Mouse (Mus musculus) cerebellum, adult 11-12 months (tissue): ENCODE results near the gene Syne2.
"Not testable (repeated sequence)": the region's sequence is repeated elsewhere in the genome, so short reads cannot be mapped to it uniquely, and the experiment has no call there.

Experiments used
- DNase-seq: peaks from one replicate; pipeline ENCODE4 v3.0.0; 2022

Syne2 gene

GRCm38 (mm10) chr12:75817959-75818452 is at the start of gene Syne2:
TSS of gene Syne2 (plus strand) at chr12:75818134.
- DNase-seq: peak; percentile 71

- no peak for DNase-seq
Observed at GRCm38 (mm10) chr12:75771410-75771809, 46.5 kb upstream of the Syne2 start.

- no peak for DNase-seq
Observed at GRCm38 (mm10) chr12:75772424-75773034, 45.4 kb upstream of the Syne2 start.

GRCm38 (mm10) chr12:75781445-75781844 is 36.5 kb upstream of the Syne2 start:
- no peak for DNase-seq

- no peak for DNase-seq
Observed at GRCm38 (mm10) chr12:75781995-75782394, 35.9 kb upstream of the Syne2 start.

GRCm38 (mm10) chr12:75784271-75784751 is 33.6 kb upstream of the Syne2 start:
- no peak for DNase-seq

GRCm38 (mm10) chr12:75786681-75787080 is 31.3 kb upstream of the Syne2 start:
- not testable (repeated sequence) for DNase-seq

- peak; percentile 82 for DNase-seq
Observed at GRCm38 (mm10) chr12:75789451-75789850, 28.5 kb upstream of the Syne2 start.

- DNase-seq: no peak
Observed at GRCm38 (mm10) chr12:75794527-75794926, 23.4 kb upstream of the Syne2 start.

GRCm38 (mm10) chr12:75796510-75796909 is 21.4 kb upstream of the Syne2 start:
- DNase-seq: no peak

GRCm38 (mm10) chr12:75806281-75806680 is 11.7 kb upstream of the Syne2 start:
- DNase-seq: no peak

GRCm38 (mm10) chr12:75813766-75814165 is 4.2 kb upstream of the Syne2 start:
- no peak for DNase-seq

- no peak for DNase-seq
Observed at GRCm38 (mm10) chr12:75814551-75814950, 3.4 kb upstream of the Syne2 start.

- no peak for DNase-seq
Observed at GRCm38 (mm10) chr12:75816981-75817856, 715 bp upstream of the Syne2 start.

GRCm38 (mm10) chr12:75818453-75819434 is 810 bp downstream of the Syne2 start:
- DNase-seq: peak; percentile 44

- no peak for DNase-seq
Observed at GRCm38 (mm10) chr12:75819481-75819880, 1.5 kb downstream of the Syne2 start.

- no peak for DNase-seq
Observed at GRCm38 (mm10) chr12:75820216-75820615, 2.3 kb downstream of the Syne2 start.

GRCm38 (mm10) chr12:75822122-75822521 is 4.2 kb downstream of the Syne2 start:
- no peak for DNase-seq

GRCm38 (mm10) chr12:75823475-75823874 is 5.5 kb downstream of the Syne2 start:
- DNase-seq: no peak

- no peak for DNase-seq
Observed at GRCm38 (mm10) chr12:75825458-75825857, 7.5 kb downstream of the Syne2 start.

GRCm38 (mm10) chr12:75826699-75827353 is 8.9 kb downstream of the Syne2 start:
- DNase-seq: no peak

- DNase-seq: no peak
Observed at GRCm38 (mm10) chr12:75827751-75828150, 9.8 kb downstream of the Syne2 start.
